Mouse (Mus musculus) left cerebral cortex, postnatal 14 days (tissue): Measurements from ENCODE around the gene Satb2. TPM values are rescaled to one million over a fixed set of nuclear protein-coding genes. Genes with fewer than 3 reads are reported as not detected.

Experiments
- DNase-seq, 2 experiments: peaks; one replicate each; pipeline ENCODE4 v3.0.0; 2021 to 2022; ENCODE audit warnings: low spot score in 2 of 2, mixed read lengths in 1 of 2
- intact Hi-C: fragments of 180-260 bp; cut with DNase I; formaldehyde crosslinking; loops from one replicate; pipeline ENCODE4 v1.15.1; 2025
- total RNA-seq, 2 experiments: library from RNA; stranded (reverse); gene quantifications; 2 replicates each; pipeline ENCODE4 v1.2.3; 2021

Satb2 gene
- total RNA-seq, 2 experiments from 2014 or later, result 99.7 to 109 TPM

DNA sequence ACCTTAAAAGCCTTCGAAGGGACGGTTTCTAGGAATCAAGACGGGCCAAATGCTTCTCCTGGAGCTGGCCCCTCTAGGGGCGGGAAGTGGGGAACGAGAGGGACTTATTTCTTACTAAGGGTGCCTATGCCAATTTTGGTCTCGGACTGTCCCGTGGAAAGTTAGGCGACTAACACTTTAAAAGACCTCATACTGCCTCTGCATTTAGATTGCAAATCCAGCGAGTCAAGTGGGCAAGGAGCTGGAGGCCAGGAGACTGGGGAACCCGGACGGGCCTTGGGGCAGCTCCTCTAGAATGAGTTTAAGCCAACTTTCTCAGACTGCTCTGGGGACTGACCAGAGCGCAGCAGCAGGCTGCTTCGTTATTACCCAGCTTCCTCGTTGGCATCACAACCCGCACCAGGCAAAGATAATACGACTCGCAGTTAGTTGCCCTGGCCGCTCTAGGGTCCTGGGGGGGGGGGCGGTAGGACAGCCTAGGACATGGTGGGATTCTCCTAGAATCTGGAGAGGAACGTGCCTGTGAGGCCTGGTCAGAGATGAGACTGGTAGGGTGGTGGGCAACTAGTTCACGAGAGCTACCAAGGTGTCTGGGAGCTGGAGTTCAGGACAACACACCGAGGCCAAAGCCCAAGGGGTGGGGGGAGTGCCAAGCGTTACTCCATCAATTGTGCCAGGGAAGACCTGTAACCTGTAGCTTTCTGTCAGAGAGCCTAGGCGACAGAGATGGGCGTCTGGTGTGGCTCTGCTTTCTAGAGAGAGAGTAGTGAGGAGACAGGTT, 2.2 kb downstream of the Satb2 start:
- intact Hi-C loops, result loop anchor here (2.0 to 5.0 kb wide), 3 partner anchors 291 to 1085 kb away; no protein-coding TSS in a partner anchor
- no peak for DNase-seq

GRCm38 (mm10) chr1:56975546-56975945, 2.9 kb downstream of the Satb2 start:
- no peak for DNase-seq
- intact Hi-C loops, result loop anchor here (5.0 kb wide), 1 partner anchor 292 kb away; no protein-coding TSS in a partner anchor

DNA sequence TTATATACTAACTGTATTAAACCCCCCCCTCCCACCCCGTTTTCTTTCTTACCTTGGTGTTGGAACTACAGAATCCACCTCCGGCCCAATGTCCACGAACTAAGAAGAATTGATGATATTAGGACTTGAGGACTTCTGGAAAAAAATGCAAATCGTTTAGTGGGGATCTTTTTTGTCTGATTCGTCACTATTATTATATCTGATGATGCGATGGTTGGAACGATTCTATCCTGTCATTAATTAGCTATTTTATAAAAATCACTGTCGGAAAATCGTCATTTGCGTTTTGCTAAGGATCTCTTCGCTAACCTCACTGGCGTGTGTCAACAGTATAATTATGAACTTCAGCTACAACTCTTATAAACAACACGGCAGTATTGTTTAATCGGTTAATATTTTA, 4.3 kb downstream of the Satb2 start:
- DNase-seq, result no peak
- intact Hi-C loops, result loop anchor here (5.0 kb wide), 1 partner anchor 727 kb away; no protein-coding TSS in a partner anchor

GRCm38 (mm10) chr1:56973593-56973950, 4.9 kb downstream of the Satb2 start:
- no peak for DNase-seq
- intact Hi-C loops, result loop anchor here (5.0 kb wide), 1 partner anchor 726 kb away; no protein-coding TSS in a partner anchor

- intact Hi-C loops, result loop anchor here (5.0 kb wide), 1 partner anchor 726 kb away; no protein-coding TSS in a partner anchor
- peak; percentile 81 to 94 for DNase-seq
Observed at GRCm38 (mm10) chr1:56972950-56973592, 5.4 kb downstream of the Satb2 start.

- no peak for DNase-seq
- intact Hi-C loops, result loop anchor here (5.0 kb wide), 1 partner anchor 725 kb away; no protein-coding TSS in a partner anchor
Observed at GRCm38 (mm10) chr1:56972251-56972949, 6.0 kb downstream of the Satb2 start.

- intact Hi-C loops, result loop anchor here (5.0 kb wide), 1 partner anchor 725 kb away; no protein-coding TSS in a partner anchor
- DNase-seq, result no peak
Observed at GRCm38 (mm10) chr1:56971942-56972250, 6.6 kb downstream of the Satb2 start.

DNA sequence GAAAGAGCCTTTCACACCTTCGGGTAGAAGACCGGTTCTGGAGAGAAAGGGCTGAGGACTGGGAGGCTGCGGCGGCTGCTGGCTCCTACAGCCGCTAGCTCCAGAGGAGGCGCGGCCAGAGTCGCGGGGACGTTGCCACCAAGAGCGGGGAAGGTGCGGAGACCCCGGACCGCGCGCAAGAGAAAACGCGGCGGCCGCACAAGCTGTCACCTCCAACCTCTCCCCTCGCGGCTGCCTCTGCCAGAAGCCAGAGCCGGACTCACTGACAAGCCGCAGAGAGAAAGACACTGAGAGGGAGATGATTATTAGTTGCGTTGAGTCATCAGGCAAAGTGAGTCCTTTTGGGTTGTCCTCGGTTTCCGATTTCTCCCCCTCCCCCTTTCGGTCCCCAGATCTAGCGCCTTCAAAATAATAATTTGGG, 7.0 kb downstream of the Satb2 start:
- DNase-seq, result no peak
- intact Hi-C loops, result loop anchor here (5.0 kb wide), 1 partner anchor 724 kb away; no protein-coding TSS in a partner anchor

DNA sequence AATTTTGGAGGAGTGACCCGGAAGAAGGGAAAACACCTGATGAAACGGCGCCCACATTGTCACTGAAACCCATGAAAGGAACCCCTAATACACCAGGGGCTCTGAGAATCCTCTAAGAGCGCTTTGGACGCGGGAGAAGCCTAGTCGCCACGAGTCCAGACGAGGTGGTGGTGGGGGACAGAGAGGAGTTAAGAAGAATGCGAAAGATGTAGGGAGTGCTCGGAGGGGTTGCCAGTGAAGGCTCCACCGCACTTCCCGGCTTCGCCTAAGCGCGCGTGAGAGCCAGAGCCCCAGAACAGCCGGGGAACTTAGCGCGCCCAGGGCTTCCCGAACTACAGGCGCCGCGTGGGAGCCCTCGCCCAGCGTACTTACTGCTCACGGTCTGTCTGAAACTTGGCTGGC, 7.7 kb downstream of the Satb2 start:
- DNase-seq, result no peak
- intact Hi-C loops, result loop anchor here (5.0 kb wide), 1 partner anchor 723 kb away; no protein-coding TSS in a partner anchor

GRCm38 (mm10) chr1:56969364-56970360, 8.8 kb downstream of the Satb2 start:
- no peak for DNase-seq
- intact Hi-C loops, result loop anchor here (5.0 kb wide), 1 partner anchor 722 kb away; no protein-coding TSS in a partner anchor

DNA sequence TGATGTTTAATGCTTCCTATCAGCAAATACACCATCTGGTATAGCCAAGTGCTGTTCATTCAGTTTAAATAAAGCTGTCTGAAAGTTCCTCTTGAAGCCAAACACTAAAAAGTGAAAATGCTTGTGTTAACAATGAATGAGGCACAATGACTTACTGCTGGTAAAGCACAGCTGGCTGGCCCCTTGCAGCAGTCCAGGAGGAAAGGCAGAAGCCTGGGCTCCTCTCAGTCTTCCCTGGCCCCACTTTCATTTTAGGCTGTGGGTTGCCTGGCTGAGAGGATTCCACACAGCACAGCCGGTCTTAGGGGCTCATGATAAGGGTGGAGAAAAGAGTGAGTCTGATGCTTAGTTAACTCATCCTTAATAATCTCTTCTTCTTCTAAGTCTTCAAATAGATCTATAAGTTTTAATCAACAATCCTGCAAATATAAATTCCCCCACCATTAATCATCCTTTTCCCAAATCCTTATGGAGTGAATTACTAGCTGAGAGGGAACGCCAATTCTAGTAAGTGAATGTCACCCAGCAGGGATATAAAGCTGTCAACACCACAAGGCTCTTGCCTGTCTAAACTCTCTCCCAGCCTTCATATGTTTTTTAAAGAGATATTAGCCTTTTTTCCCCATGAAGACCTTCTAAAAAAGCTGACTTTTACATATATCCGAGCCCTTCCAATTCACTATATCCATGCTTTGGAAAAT, 12.4 kb downstream of the Satb2 start:
- no peak for DNase-seq
- intact Hi-C loops, result no loop called here

- peak in 1 of 2 experiments; percentile 57 for DNase-seq
- intact Hi-C loops, result no loop called here
Observed at GRCm38 (mm10) chr1:56964493-56964892, 14.0 kb downstream of the Satb2 start.

DNA sequence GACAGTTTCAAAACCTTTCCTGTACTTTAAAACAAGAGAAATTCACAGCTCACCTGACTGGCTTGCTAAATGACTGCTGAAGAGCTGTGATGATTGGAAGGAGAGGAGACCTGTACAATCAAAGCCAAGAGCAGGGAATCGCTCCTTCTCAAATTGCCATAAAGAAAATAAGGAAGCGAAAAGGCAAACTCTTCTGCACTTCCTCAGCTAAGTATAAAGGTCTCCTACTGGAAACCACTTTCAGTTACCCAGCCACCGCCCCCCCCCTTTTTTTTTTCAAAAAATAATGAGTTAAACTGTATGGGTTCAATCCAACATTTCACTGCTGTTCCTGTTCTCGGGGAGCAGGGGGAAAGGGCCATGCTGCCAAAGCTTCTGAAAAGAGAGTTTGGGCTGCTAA, 15.2 kb downstream of the Satb2 start:
- no peak for DNase-seq

DNA sequence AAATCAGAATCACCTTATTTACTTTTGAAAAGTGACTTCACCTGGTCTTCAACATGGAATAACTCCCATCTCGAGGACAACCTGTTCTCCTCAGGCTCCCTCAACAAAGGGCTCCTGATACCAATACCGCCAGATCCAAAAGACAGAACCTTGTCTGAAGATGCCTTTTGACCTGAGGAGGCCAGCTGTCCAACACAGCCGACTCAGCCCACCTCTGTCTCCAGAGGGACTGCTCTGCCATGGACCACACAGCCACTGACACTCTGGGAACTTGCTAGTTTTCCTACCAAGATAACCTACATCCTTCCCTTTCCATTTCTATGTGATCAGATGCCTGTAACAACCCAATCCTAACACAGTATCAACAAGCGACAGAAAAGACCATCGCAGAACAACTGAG, 19.5 kb downstream of the Satb2 start:
- no peak for DNase-seq
- intact Hi-C loops, result no loop called here

More for the DNA sequence above, 15.2 kb downstream of the Satb2 start:
- intact Hi-C loops, result no loop called here

DNA sequence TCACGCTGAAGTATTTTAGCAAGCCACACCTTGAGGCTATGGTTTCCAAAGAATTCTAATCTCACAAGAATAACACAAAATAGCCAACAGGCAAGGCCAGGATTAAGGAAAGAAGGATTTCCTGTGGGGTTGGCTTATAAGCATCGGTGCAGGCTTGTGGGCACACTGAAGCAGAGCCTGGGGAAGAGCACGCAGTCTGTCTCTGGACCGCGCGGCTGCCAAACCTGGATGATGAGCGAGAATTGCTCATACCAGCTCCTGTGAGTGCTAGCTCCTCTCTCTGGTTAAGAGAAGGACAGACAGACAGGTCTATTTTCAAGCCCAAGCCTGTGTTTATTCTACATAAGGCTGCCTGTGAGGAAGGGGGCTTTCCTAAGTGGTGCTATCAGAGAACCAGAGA, 20.5 kb downstream of the Satb2 start:
- intact Hi-C loops, result no loop called here
- DNase-seq, result no peak

DNA sequence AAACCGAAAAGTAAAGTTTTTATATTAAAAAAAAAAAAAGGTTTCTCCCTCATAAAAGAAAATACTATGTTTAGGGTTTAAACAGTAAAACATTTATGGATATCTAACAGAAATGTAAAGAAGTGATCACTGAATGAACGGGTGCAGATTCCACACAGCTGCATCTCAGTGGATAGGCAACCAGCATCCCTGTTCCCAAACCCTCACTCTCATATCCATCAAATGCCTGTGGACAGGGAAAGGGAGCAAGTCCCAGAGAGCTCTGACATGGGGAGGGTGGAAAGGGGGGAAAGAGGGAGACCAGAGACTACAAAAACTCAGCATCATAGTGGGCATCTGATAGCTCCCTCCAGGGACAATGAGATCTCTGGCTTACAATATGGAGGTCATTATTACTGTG, 21.6 kb downstream of the Satb2 start:
- intact Hi-C loops, result no loop called here
- DNase-seq, result no peak

DNA sequence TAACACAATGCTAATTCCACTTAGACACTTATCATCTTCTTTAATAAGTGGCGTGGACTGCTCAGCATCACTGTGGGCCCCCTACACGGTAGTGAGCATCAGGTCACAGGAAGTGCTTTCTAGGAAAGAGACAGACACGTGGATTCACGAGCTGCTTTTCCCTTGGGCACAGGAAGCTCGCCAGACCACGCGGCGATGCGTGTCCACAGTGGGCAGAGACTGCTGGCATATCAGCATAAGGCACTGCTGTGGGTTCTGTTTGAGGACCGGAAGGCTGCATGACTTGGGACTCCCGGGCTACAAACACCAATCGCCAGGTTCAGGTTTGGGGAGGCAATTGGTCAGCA, 22.7 kb downstream of the Satb2 start:
- intact Hi-C loops, result no loop called here
- no peak for DNase-seq

GRCm38 (mm10) chr1:56955055-56955738, 23.3 kb downstream of the Satb2 start:
- intact Hi-C loops, result no loop called here
- no peak for DNase-seq
